Mouse (Mus musculus) liver, embryonic 14.5 days (tissue): ENCODE measurements around the gene Ero1lb.

Experiments used
- CTCF ChIP-seq: IDR thresholded peaks from 2 replicates; pipeline ENCODE4 v1.5.1; 2016; ENCODE audit warnings: antibody characterized with exemption, low read depth, control low read depth
- EP300 ChIP-seq: IDR thresholded peaks from 2 replicates; pipeline ENCODE4 v1.6.1; 2016; ENCODE audit warnings: antibody characterized with exemption, low read depth

GRCm38 (mm10) chr13:12519955-12520584 lies 45.6 kb upstream of the Ero1lb start, which contains the start of gene Edaradd:
- no peak for TF ChIP-seq EP300
- TF ChIP-seq CTCF, result no peak; the same call in 1 of the 2 replicates
